Mouse (Mus musculus) CH12.LX (cell line): ENCODE results near the gene Tstd1. TPM values are rescaled to one million over a fixed set of nuclear protein-coding genes. Genes with fewer than 3 reads are reported as not detected.

Experiments
- DNase-seq: peaks from one replicate; pipeline ENCODE4 v3.0.0-alpha.2; 2013; ENCODE audit errors: extremely low read depth
- H3K27ac ChIP-seq: 2 replicates; pipeline ENCODE4 v1.5.1; 2012; ENCODE audit warnings: low read depth, mild to moderate bottlenecking, control low read depth, moderate library complexity; ENCODE audit not compliant: insufficient read depth
- H3K27me3 ChIP-seq: replicated peaks from 2 replicates; pipeline ENCODE3; 2012; ENCODE audit warnings: inconsistent platforms
- H3K36me3 ChIP-seq, 2 experiments: replicated peaks in 1 of 2; 2 replicates each; pipeline versions ENCODE3 to v1.6.1; 2012; ENCODE audit warnings: inconsistent platforms in 1 of 2, low read length in 1 of 2, mild to moderate bottlenecking in 1 of 2, mixed read lengths in 1 of 2, moderate library complexity in 1 of 2; ENCODE audit not compliant: control insufficient read depth in 1 of 2, insufficient read depth in 1 of 2
- H3K4me1 ChIP-seq, 2 experiments: 2 replicates each; pipeline ENCODE4 v1.6.1; 2012; ENCODE audit warnings: inconsistent platforms in 1 of 2, moderate library complexity in 1 of 2; ENCODE audit not compliant: insufficient read depth in 2 of 2, control insufficient read depth in 1 of 2
- H3K4me2 ChIP-seq: 2 replicates; pipeline ENCODE4 v1.6.1; 2012; ENCODE audit warnings: low read depth, mild to moderate bottlenecking, control low read depth; ENCODE audit not compliant: poor library complexity, insufficient read depth, severe bottlenecking
- H3K4me3 ChIP-seq, 3 experiments: fragments of 150-350 bp in 1 of 3; sonication (generic) in 1 of 3; replicated peaks in 1 of 3; 2 replicates each; pipeline versions ENCODE3 to v1.5.1; 2011 to 2012; ENCODE audit warnings: low read depth in 2 of 3, low read length in 2 of 3, mild to moderate bottlenecking in 2 of 3, moderate library complexity in 2 of 3, control low read depth in 1 of 3, improper control_type of control experiment in 1 of 3, inconsistent platforms in 1 of 3, mixed read lengths in 1 of 3; ENCODE audit not compliant: poor library complexity in 1 of 3
- H3K79me2 ChIP-seq: replicated peaks from 2 replicates; pipeline ENCODE4 v1.6.1; 2012; ENCODE audit warnings: mild to moderate bottlenecking, moderate library complexity; ENCODE audit not compliant: control insufficient read depth, poor library complexity, insufficient read depth, severe bottlenecking; ENCODE audit errors: extremely low read depth
- H3K9ac ChIP-seq: 2 replicates; pipeline ENCODE4 v1.6.1; 2012; ENCODE audit warnings: low read depth, mild to moderate bottlenecking, control low read depth, moderate library complexity; ENCODE audit not compliant: insufficient read depth
- H3K9me3 ChIP-seq: replicated peaks from 2 replicates; pipeline ENCODE3; 2012; ENCODE audit warnings: low read length, inconsistent platforms, mixed read lengths
- BHLHE40 ChIP-seq: IDR thresholded peaks from 2 replicates; pipeline ENCODE4 v1.6.1; 2011; ENCODE audit warnings: mild to moderate bottlenecking, low read depth, low read length, improper control_type of control experiment
- CHD1 ChIP-seq: IDR thresholded peaks from 2 replicates; pipeline ENCODE4 v1.6.1; 2012; ENCODE audit warnings: low read depth, low read length, improper control_type of control experiment, inconsistent platforms
- CHD2 ChIP-seq: IDR thresholded peaks from 2 replicates; pipeline ENCODE4 v1.6.1; 2011; ENCODE audit warnings: low read length, improper control_type of control experiment
- CTCF ChIP-seq, 2 experiments: IDR thresholded peaks in 1 of 2; conservative IDR thresholded peaks in 1 of 2; 2 replicates each; pipeline ENCODE4 v1.5.1; 2011 to 2012; ENCODE audit warnings: low read depth in 2 of 2, low read length in 2 of 2, improper control_type of control experiment in 1 of 2, inconsistent platforms in 1 of 2, mild to moderate bottlenecking in 1 of 2, moderate library complexity in 1 of 2
- E2F4 ChIP-seq: IDR thresholded peaks from 2 replicates; pipeline ENCODE4 v1.6.1; 2011; ENCODE audit warnings: low read depth, low read length, improper control_type of control experiment; ENCODE audit not compliant: insufficient replicate concordance
- ELF1 ChIP-seq: IDR thresholded peaks from 2 replicates; pipeline ENCODE4 v1.6.1; 2014; ENCODE audit warnings: low read depth, mild to moderate bottlenecking, inconsistent platforms, low read length, improper control_type of control experiment
- EP300 ChIP-seq: IDR thresholded peaks from 2 replicates; pipeline ENCODE4 v1.6.1; 2011; ENCODE audit warnings: low read length, improper control_type of control experiment
- ETS1 ChIP-seq: conservative IDR thresholded peaks from 2 replicates; pipeline ENCODE4 v1.6.1; 2012; ENCODE audit warnings: low read depth, mild to moderate bottlenecking, inconsistent platforms, low read length, improper control_type of control experiment, moderate library complexity
- GABPA ChIP-seq: IDR thresholded peaks from 2 replicates; pipeline ENCODE4 v1.6.1; 2012; ENCODE audit warnings: low read depth, low read length, improper control_type of control experiment, inconsistent platforms; ENCODE audit not compliant: insufficient replicate concordance
- HCFC1 ChIP-seq: IDR thresholded peaks from 2 replicates; pipeline ENCODE4 v1.6.1; 2012; ENCODE audit warnings: low read depth, mild to moderate bottlenecking, inconsistent platforms, low read length, improper control_type of control experiment
- IRF4 ChIP-seq: IDR thresholded peaks from 2 replicates; pipeline ENCODE4 v1.6.1; 2014; ENCODE audit warnings: low read depth, mild to moderate bottlenecking, inconsistent platforms, low read length, improper control_type of control experiment
- JUN ChIP-seq: IDR thresholded peaks from 2 replicates; pipeline ENCODE4 v1.6.1; 2011; ENCODE audit warnings: low read depth, mild to moderate bottlenecking, low read length, improper control_type of control experiment, moderate library complexity; ENCODE audit not compliant: insufficient read depth
- JUND ChIP-seq: conservative IDR thresholded peaks from 2 replicates; pipeline ENCODE4 v1.6.1; 2011; ENCODE audit warnings: low read depth, low read length, improper control_type of control experiment
- KAT2A ChIP-seq: IDR thresholded peaks from 2 replicates; pipeline ENCODE4 v1.6.1; 2012; ENCODE audit warnings: low read length, improper control_type of control experiment, inconsistent platforms; ENCODE audit not compliant: insufficient replicate concordance
- MAFK ChIP-seq: IDR thresholded peaks from 2 replicates; pipeline ENCODE4 v1.6.1; 2011; ENCODE audit warnings: low read length, improper control_type of control experiment; ENCODE audit not compliant: insufficient replicate concordance
- MAX ChIP-seq: IDR thresholded peaks from 2 replicates; pipeline ENCODE4 v1.6.1; 2011; ENCODE audit warnings: low read length, improper control_type of control experiment
- MAZ ChIP-seq: IDR thresholded peaks from 2 replicates; pipeline ENCODE4 v1.6.1; 2012; ENCODE audit warnings: low read depth, mild to moderate bottlenecking, inconsistent platforms, low read length, improper control_type of control experiment, moderate library complexity
- MEF2A ChIP-seq: IDR thresholded peaks from 2 replicates; pipeline ENCODE4 v1.6.1; 2014; ENCODE audit warnings: low read depth, mild to moderate bottlenecking, inconsistent platforms, low read length, improper control_type of control experiment, borderline replicate concordance
- MXI1 ChIP-seq: IDR thresholded peaks from 2 replicates; pipeline ENCODE4 v1.6.1; 2011; ENCODE audit warnings: mild to moderate bottlenecking, low read depth, low read length, improper control_type of control experiment
- MYC ChIP-seq: IDR thresholded peaks from 2 replicates; pipeline ENCODE4 v1.6.1; 2011; ENCODE audit warnings: low read depth, mild to moderate bottlenecking, improper control_type of control experiment, low read length
- NELFE ChIP-seq: IDR thresholded peaks from 2 replicates; pipeline ENCODE4 v1.6.1; 2011; ENCODE audit warnings: low read depth, low read length, improper control_type of control experiment
- NRF1 ChIP-seq: IDR thresholded peaks from 2 replicates; pipeline ENCODE4 v1.6.1; 2014; ENCODE audit warnings: low read depth, mild to moderate bottlenecking, inconsistent platforms, low read length, improper control_type of control experiment, moderate library complexity
- PAX5 ChIP-seq: IDR thresholded peaks from 2 replicates; pipeline ENCODE4 v1.6.1; 2012; ENCODE audit warnings: low read length, inconsistent platforms, mixed read lengths
- POLR2A ChIP-seq: IDR thresholded peaks from 2 replicates; pipeline ENCODE4 v1.6.1; 2011; ENCODE audit warnings: low read depth, mild to moderate bottlenecking, improper control_type of control experiment, low read length
- POLR2AphosphoS2 ChIP-seq: IDR thresholded peaks from 2 replicates; pipeline ENCODE4 v1.6.1; 2011; ENCODE audit warnings: low read depth, low read length, improper control_type of control experiment
- RAD21 ChIP-seq: IDR thresholded peaks from 2 replicates; pipeline ENCODE4 v1.6.1; 2011; ENCODE audit warnings: low read depth, mild to moderate bottlenecking, low read length, improper control_type of control experiment, moderate library complexity
- RCOR1 ChIP-seq: conservative IDR thresholded peaks from 2 replicates; pipeline ENCODE4 v1.6.1; 2012; ENCODE audit warnings: low read depth, mild to moderate bottlenecking, inconsistent platforms, low read length, improper control_type of control experiment
- SIN3A ChIP-seq: IDR thresholded peaks from 2 replicates; pipeline ENCODE4 v1.6.1; 2012; ENCODE audit warnings: low read length, improper control_type of control experiment, inconsistent platforms
- SMC3 ChIP-seq: IDR thresholded peaks from 2 replicates; pipeline ENCODE4 v1.6.1; 2011; ENCODE audit warnings: low read depth, low read length, improper control_type of control experiment
- TBP ChIP-seq: conservative IDR thresholded peaks from 2 replicates; pipeline ENCODE4 v1.6.1; 2011; ENCODE audit warnings: low read depth, low read length, improper control_type of control experiment
- TCF12 ChIP-seq: IDR thresholded peaks from 2 replicates; pipeline ENCODE4 v1.6.1; 2014; ENCODE audit warnings: low read depth, mild to moderate bottlenecking, inconsistent platforms, low read length, improper control_type of control experiment
- UBTF ChIP-seq: IDR thresholded peaks from 2 replicates; pipeline ENCODE4 v1.6.1; 2012; ENCODE audit warnings: low read depth, mild to moderate bottlenecking, inconsistent platforms, low read length, improper control_type of control experiment, moderate library complexity
- USF1 ChIP-seq: IDR thresholded peaks from 2 replicates; pipeline ENCODE4 v1.6.1; 2014; ENCODE audit warnings: low read depth, mild to moderate bottlenecking, inconsistent platforms, low read length, improper control_type of control experiment
- USF2 ChIP-seq: conservative IDR thresholded peaks from 2 replicates; pipeline ENCODE4 v1.6.1; 2011; ENCODE audit warnings: low read depth, low read length, improper control_type of control experiment
- ZC3H11A ChIP-seq: IDR thresholded peaks from 2 replicates; pipeline ENCODE4 v1.6.1; 2012; ENCODE audit warnings: low read depth, mild to moderate bottlenecking, inconsistent platforms, low read length, improper control_type of control experiment
- ZKSCAN1 ChIP-seq: IDR thresholded peaks from 2 replicates; pipeline ENCODE4 v1.6.1; 2012; ENCODE audit warnings: low read depth, inconsistent platforms, low read length, improper control_type of control experiment, borderline replicate concordance
- ZMIZ1 ChIP-seq: IDR thresholded peaks from 2 replicates; pipeline ENCODE4 v1.6.1; 2012; ENCODE audit warnings: low read depth, mild to moderate bottlenecking, inconsistent platforms, low read length, improper control_type of control experiment
- ZNF384 ChIP-seq: IDR thresholded peaks from 2 replicates; pipeline ENCODE4 v1.6.1; 2012; ENCODE audit warnings: low read depth, low read length, improper control_type of control experiment, inconsistent platforms
- dilution Hi-C: fragments of 300-500 bp; cut with MboI; formaldehyde crosslinking; loops from 2 replicates; pipeline ENCODE4 v1.14.3; 2020; ENCODE audit warnings: low sequenced_read_pairs; ENCODE audit not compliant: extremely low pct_unique_long_range_greater_than_20kb, extremely low pct_ligation_motif_present
- in situ Hi-C: fragments of 300-500 bp; cut with MboI; formaldehyde crosslinking; loops from 3 replicates; pipeline ENCODE4 v1.14.3; 2019; ENCODE audit warnings: low sequenced_read_pairs, low pct_ligation_motif_present, low pct_unique_long_range_greater_than_20kb, mixed read lengths
- polyA plus RNA-seq: library from polyadenylated mRNA; unstranded; fragments of >175 nt; gene quantifications from 2 replicates; pipeline ENCODE4 v1.2.1, GENCODE M21; 2012; ENCODE audit warnings: low read depth; ENCODE audit not compliant: insufficient read length
- total RNA-seq, 2 experiments: library from RNA; depleted of rRNA; stranded (reverse); fragments of 300-350 nt in 1 of 2; fragments of >200 nt in 1 of 2; gene quantifications; 2 replicates each; pipeline ENCODE4 v1.2.3; 2012 to 2014

The Tstd1 gene
- total and polyA plus RNA-seq, 3 experiments, result 1.4 to 3.5 (median 2.5) TPM

DNA sequence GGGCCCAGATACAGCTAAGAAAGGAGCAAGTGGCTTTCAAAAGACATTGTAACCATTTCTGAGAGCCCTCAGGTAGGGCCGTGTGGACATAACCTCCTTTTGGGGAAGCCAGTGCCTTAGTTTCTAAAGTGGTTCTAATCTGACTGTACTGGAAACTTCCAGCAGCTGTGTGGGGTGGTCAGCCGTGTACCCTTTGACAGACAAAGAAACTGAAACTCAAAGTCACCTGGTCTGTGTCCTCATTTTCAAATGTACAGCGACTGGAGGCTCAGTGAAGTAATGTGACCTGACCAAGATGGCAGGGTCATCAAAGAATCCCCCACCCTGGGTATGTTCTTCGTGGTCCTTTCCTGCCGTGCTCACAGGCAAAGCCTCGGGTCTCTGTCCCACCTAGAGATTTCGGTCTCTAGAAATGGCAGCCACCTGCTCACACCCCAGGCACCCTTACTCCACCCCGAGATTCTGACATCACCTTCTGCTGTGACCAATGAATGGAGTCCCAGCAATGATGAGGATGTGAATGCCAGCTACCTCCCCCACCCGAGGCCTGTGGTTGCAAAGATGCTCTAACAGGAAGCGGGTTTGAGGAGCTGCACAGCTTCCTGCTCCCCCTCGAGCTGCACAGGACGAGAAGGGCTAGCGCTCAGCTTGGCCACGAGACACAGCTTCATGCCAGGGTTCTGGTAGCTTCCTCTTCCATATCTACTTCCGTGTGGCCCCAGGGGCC lies 30.1 kb upstream of the Tstd1 start, which contains the start of gene Arhgap30:
Gene Arhgap30 (plus strand): TSS at position 579 of the 727 bp plus-strand sequence.
- Histone ChIP-seq H3K4me1 (peaks cover 40 to 67% of the 10 kb centered on the region in 2 experiments), H3K27ac (peak within 1 kb of the TSS; percentile 85), H3K9ac (peak within 1 kb of the TSS; percentile 93), H3K27me3 (no peaks in the 10 kb centered on the region), H3K4me2 (peak within 1 kb of the TSS; percentile 74), H3K36me3 (peaks cover 11 to 22% of the 10 kb centered on the region in 2 experiments), H3K79me2 (peaks cover 40% of the 10 kb centered on the region), H3K9me3 (no peaks in the 10 kb centered on the region), H3K4me3 (peak within 1 kb of the TSS; percentile 70 to 96 (median 88))
- in situ Hi-C loops (no loop called here), dilution Hi-C loops (no loop called here)
- DNase-seq, result peak; percentile 99
- TF ChIP-seq EP300 (peak; percentile 95), BHLHE40 (peak; percentile 85), RCOR1 (peak; percentile 69; the same call in 1 of the 2 replicates), MXI1 (no peak; the same call in 1 of the 2 replicates), POLR2AphosphoS2 (no peak; the same call in 1 of the 2 replicates), UBTF (no peak), SIN3A (peak; percentile 97), ZC3H11A (no peak), ZKSCAN1 (no peak), USF1 (peak; percentile 60), MAX (peak; percentile 47), MEF2A (peak; percentile 69), TBP (peak; percentile 73; the same call in 1 of the 2 replicates), IRF4 (peak; percentile 97), USF2 (no peak), NRF1 (peak; percentile 22; the same call in 1 of the 2 replicates), MYC (peak; percentile 83), CHD1 (peak; percentile 90; the same call in 1 of the 2 replicates), CTCF (conservative IDR thresholded peaks at IDR 0.05 in 1 of 2, IDR thresholded peaks at IDR 0.05 in 1 of 2; ENCODE audit: low read depth in 2 of 2, low read length in 2 of 2) (no peak), TCF12 (peak; percentile 95), ZMIZ1 (peak; percentile 19; the same call in 1 of the 2 replicates), E2F4 (0 out of 2 replicates have a peak, but pooled peaks have one; percentile 17), JUN (peak; percentile 56; the same call in 1 of the 2 replicates), NELFE (peak; percentile 67), ELF1 (peak; percentile 91), HCFC1 (peak; percentile 75), SMC3 (no peak), KAT2A (no peak), JUND (peak; percentile 82; the same call in 1 of the 2 replicates), RAD21 (no peak), PAX5 (no peak), ZNF384 (no peak), MAFK (0 out of 2 replicates have a peak, but pooled peaks have one; percentile 64), CHD2 (peak; percentile 67), POLR2A (peak; percentile 86), MAZ (peak; percentile 91), GABPA (no peak), ETS1 (peak; percentile 98)
